Mouse (Mus musculus): ENCODE results near the gene Sun2. TPM values are rescaled to one million over a fixed set of nuclear protein-coding genes. Genes with fewer than 3 reads are reported as not detected.

Sun2 gene
- polyA plus RNA-seq, 1 experiment from 2014 or later: 2.2 TPM

DNA sequence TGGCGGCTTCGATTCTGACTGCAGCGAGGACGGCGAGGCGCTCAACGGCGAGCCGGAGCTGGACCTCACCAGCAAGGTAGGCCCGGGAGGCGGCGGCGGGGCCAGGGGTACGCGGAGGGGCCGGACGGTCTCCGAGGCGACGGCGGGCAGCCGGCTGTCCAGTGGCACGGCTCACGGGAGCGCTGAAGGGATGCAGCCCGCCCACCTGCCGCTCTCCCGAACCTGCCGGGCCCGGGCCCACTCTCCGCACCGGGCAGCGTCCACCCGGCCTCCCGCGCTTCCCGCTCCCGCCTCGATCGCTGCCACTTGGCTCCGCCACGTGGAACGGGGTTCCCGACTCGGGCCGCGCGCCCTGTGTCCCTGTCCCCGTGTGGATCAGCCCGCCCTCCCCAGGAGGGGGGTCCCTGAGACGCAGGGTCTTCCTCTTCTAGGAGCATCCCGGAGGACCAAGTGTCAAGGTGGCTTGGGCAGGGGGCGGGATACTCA, 51.3 kb downstream of the Sun2 start:
- Histone ChIP-seq H3K4me1 (replicated peaks; ENCODE audit: control insufficient read depth, insufficient read depth) (peaks cover 4% of the 10 kb centered on the region; the same call in 1 of the 2 replicates), H3K9ac (ENCODE audit: low read length) (peak overlapping the region; percentile 89), H3K4me3 (ENCODE audit: low read depth, low read length) (peak overlapping the region; percentile 97), H3K27me3 (ENCODE audit: control insufficient read depth, insufficient read depth, low read length) (no peaks in the 10 kb centered on the region), H3K9me3 (ENCODE audit: control insufficient read depth, low read length) (no peaks in the 10 kb centered on the region), H3K36me3 (ENCODE audit: control insufficient read depth, insufficient read depth, low read length) (no peaks in the 10 kb centered on the region), H3K27ac (replicated peaks) (peak overlapping the region; percentile 82), H3K4me2 (replicated peaks; ENCODE audit: low read depth) (peak overlapping the region; percentile 97)
- TF ChIP-seq EP300 (optimal IDR thresholded peaks at IDR 0.05): no peak
- DNase-seq (ENCODE audit: low spot score) (no peak), ATAC-seq (ENCODE audit: low FRiP score, low TSS enrichment) (no peak; the same call in 1 of the 2 replicates)
- under 1% methylated on average over 40 of the region's 53 CpGs for WGBS

DNA sequence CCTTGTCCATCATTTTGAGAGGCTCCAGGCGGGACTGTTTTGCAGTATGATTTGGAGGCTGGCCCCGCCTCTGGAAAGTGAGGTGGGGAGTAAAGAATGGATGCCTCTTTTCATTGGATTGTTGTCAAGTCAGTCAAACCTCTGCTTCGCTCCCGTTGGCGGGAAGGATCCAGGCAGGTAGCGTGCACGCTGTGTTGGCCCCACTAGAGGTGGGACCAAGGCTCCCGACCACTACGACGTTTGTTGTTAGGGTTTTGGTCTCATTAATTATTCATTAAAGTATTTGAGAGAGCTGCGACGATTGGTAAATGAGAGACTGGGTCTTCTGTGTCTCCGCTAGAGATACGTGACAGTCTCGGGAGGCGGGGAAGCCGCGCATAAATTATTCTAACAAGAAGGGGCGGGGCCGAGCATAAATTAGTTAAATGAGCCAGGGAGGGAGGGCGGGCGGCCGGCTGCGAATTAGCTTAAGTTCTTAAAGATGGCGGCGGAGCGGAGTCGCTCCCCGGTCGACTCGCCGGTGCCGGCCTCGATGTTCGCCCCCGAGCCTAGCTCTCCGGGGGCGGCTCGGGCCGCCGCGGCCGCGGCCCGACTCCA, 51.8 kb downstream of the Sun2 start, which contains the start of gene Gtpbp1:
Gtpbp1 (plus strand) TSS at position 420 of the 597 bp plus-strand sequence.
- Histone ChIP-seq H3K27me3 (ENCODE audit: control insufficient read depth, insufficient read depth, low read length) (no peaks in the 10 kb centered on the region), H3K36me3 (ENCODE audit: control insufficient read depth, insufficient read depth, low read length) (no peaks in the 10 kb centered on the region), H3K9ac (ENCODE audit: low read length) (peak within 1 kb of the TSS; percentile 89), H3K9me3 (ENCODE audit: control insufficient read depth, low read length) (no peaks in the 10 kb centered on the region), H3K4me3 (ENCODE audit: low read depth, low read length) (peak within 1 kb of the TSS; percentile 97), H3K4me2 (replicated peaks; ENCODE audit: low read depth) (peak within 1 kb of the TSS; percentile 97), H3K4me1 (replicated peaks; ENCODE audit: control insufficient read depth, insufficient read depth) (peaks cover 9% of the 10 kb centered on the region; the same call in 1 of the 2 replicates), H3K27ac (replicated peaks) (peak within 1 kb of the TSS; percentile 82)
- no peak for TF ChIP-seq EP300 (optimal IDR thresholded peaks at IDR 0.05)
- ATAC-seq (ENCODE audit: low FRiP score, low TSS enrichment) (peak; percentile 96), DNase-seq (ENCODE audit: low spot score) (peak; percentile 96)
- under 1% methylated on average over 44 of the region's 45 CpGs for WGBS

DNA sequence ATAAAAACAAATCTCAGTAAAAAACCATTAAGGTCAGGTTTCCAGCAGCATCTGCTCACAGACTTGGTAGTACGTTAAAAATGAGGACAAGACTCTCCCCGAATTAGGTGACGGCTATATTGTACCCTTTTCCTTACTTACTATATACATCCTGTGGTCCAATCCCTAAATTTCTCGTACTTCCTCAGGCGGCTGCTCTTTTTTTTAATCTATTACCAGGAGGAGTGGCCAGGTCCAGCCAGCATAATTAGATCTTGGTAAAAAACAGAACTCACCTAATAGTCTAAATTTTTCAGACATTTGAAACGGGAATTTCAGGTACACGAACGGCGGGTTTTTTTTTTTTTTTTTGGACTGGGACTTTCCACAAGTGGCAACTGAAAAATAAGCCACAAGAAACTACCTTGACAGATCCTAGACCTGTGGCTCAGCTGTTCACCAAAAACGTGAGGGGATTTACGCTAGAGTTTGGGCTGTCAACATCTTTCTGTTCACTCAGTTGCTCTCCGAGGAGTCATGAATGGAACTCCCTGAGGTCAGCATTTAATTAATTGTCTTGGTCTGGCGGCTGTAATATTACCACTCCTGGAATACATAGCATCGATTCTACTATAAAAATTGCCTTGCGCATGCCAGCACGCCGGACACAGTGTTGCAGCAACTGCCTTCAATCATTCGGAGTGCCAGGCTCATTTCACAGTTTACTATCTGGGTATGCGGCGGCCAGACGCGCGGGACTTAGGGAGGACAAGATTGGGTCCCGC, 52.5 kb downstream of the Sun2 start:
- Histone ChIP-seq H3K4me3 (ENCODE audit: low read depth, low read length) (peak overlapping the region; percentile 97), H3K27ac (replicated peaks) (0 out of 2 replicates have a peak overlapping the region, but pooled peaks have one; percentile 36), H3K36me3 (ENCODE audit: control insufficient read depth, insufficient read depth, low read length) (no peaks in the 10 kb centered on the region), H3K9me3 (ENCODE audit: control insufficient read depth, low read length) (no peaks in the 10 kb centered on the region), H3K4me2 (replicated peaks; ENCODE audit: low read depth) (peak overlapping the region; percentile 97), H3K9ac (ENCODE audit: low read length) (0 out of 2 replicates have a peak overlapping the region, but pooled peaks have one; percentile 23), H3K4me1 (replicated peaks; ENCODE audit: control insufficient read depth, insufficient read depth) (peaks cover 13% of the 10 kb centered on the region; the same call in 1 of the 2 replicates), H3K27me3 (ENCODE audit: control insufficient read depth, insufficient read depth, low read length) (no peaks in the 10 kb centered on the region)
- no peak for DNase-seq (ENCODE audit: low spot score)
- WGBS: 9% methylated on average over 24 of the region's 24 CpGs
- no peak for ATAC-seq (ENCODE audit: low FRiP score, low TSS enrichment)
- no peak for TF ChIP-seq EP300 (optimal IDR thresholded peaks at IDR 0.05)
- TF ChIP-seq CTCF (IDR thresholded peaks at IDR 0.05; ENCODE audit: low read depth): no peak

DNA sequence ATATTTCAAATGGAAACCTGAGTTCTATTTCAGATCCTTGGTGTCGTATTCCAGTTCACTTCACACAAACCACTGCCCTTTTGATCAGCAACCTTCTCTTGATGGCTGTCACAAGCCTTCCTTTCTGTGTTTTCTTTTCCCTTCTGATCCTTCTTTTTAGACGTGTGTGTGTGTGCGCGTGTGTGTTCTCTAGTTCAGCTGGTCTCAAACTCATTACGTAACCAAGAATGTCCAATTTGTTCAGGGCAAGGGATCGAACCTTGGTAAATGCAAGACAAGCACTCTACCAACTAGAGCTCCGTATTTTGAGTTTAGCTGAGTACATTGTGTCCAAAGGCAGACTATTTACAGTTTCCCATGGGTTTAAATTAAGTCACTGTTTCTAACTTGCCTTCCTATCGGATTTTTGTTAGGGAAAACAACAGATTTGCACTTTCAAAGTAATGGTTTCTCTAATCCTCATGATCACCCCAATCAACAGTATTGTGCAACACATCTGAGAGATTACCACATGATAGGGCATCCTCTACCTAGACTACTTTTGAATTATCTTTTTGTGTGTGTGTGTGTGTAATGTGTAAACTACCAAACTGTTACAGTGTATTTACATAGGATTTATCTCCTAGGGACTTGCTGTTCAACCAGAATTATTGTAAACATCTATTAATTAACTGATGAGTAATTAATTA, 53.9 kb downstream of the Sun2 start:
- ATAC-seq (ENCODE audit: low FRiP score, low TSS enrichment): no peak
- Histone ChIP-seq H3K27ac (replicated peaks) (peak overlapping the region; percentile 96), H3K36me3 (ENCODE audit: control insufficient read depth, insufficient read depth, low read length) (no peaks in the 10 kb centered on the region), H3K9me3 (ENCODE audit: control insufficient read depth, low read length) (no peaks in the 10 kb centered on the region), H3K4me3 (ENCODE audit: low read depth, low read length) (peak overlapping the region; percentile 88), H3K27me3 (ENCODE audit: control insufficient read depth, insufficient read depth, low read length) (no peaks in the 10 kb centered on the region), H3K4me1 (replicated peaks; ENCODE audit: control insufficient read depth, insufficient read depth) (peaks cover 19% of the 10 kb centered on the region), H3K4me2 (replicated peaks; ENCODE audit: low read depth) (peak overlapping the region; percentile 82), H3K9ac (ENCODE audit: low read length) (peak overlapping the region; percentile 90)
- TF ChIP-seq CTCF (IDR thresholded peaks at IDR 0.05; ENCODE audit: low read depth): no peak
- TF ChIP-seq EP300 (optimal IDR thresholded peaks at IDR 0.05): no peak
- WGBS: 7% methylated on average over 8 of the region's 8 CpGs
- no peak for DNase-seq (ENCODE audit: low spot score)

DNA sequence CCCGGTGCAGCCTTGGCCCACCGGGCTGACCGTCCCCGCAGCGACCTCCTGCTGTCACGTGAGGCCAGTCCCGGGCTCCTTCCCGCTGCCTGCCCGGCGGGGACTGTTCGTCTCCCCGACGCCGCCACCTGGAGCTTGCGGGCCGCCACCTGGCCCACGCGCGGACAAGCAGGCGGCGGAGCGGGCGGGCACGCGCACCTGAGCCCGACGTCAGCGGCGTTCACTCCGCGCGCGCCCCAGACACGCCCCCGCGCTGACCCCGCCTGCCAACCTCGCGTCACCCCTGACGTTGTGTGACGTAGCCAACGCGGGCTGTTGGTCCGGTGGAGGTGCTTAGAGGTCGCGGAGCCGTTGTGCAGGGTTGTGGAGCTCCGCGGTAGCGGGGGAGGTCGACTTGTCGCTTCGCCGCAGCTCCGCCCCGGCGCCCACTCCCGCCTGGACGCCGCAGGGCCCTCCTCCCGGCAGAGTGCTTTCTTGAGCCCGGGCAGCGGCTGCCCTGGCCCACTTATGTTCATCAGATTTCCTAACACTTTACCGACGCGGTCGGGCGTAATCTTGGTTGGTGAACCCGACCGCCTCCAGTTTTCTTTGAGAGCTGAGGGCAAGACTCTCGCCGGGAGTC, 54.6 kb downstream of the Sun2 start, which contains the start of gene Josd1:
Josd1 (minus strand) TSS at position 274 of the 622 bp plus-strand sequence.
- TF ChIP-seq CTCF (IDR thresholded peaks at IDR 0.05; ENCODE audit: low read depth) (peak; percentile 26; the same call in 1 of the 2 replicates), EP300 (optimal IDR thresholded peaks at IDR 0.05) (no peak)
- Histone ChIP-seq H3K4me2 (replicated peaks; ENCODE audit: low read depth) (peak within 1 kb of the TSS; percentile 82), H3K36me3 (ENCODE audit: control insufficient read depth, insufficient read depth, low read length) (no peaks in the 10 kb centered on the region), H3K27ac (replicated peaks) (peak within 1 kb of the TSS; percentile 96), H3K9ac (ENCODE audit: low read length) (peak within 1 kb of the TSS; percentile 90), H3K4me1 (replicated peaks; ENCODE audit: control insufficient read depth, insufficient read depth) (peaks cover 22% of the 10 kb centered on the region), H3K9me3 (ENCODE audit: control insufficient read depth, low read length) (no peaks in the 10 kb centered on the region), H3K4me3 (ENCODE audit: low read depth, low read length) (peak within 1 kb of the TSS; percentile 88), H3K27me3 (ENCODE audit: control insufficient read depth, insufficient read depth, low read length) (no peaks in the 10 kb centered on the region)
- WGBS: under 1% methylated on average over 69 of the region's 72 CpGs
- DNase-seq (ENCODE audit: low spot score) (peak; percentile 97), ATAC-seq (ENCODE audit: low FRiP score, low TSS enrichment) (peak; percentile 71)
